ENCODE assay signal across 15 mouse cellular contexts in genomic region chr9:29698276-29698675, GRCm38 (mm10).
"Had no signal": no experiment of that assay in that cellular context is flagged by ENCODE, and none has a peak within 500 bp of the region (broad histone marks: within the 10 kb centered on the region; RNA-seq: fewer than 3 reads in every experiment).

No protein-coding gene starts in this region.

- H3K27me3 ChIP-seq: limb, embryonic 15.5 days; liver, embryonic 12.5 days; neural tube, embryonic 15.5 days had no signal

- H3K4me3 ChIP-seq: left cerebral cortex, adult 2 months; limb, embryonic 15.5 days; liver, embryonic 12.5 days; midbrain, embryonic 10.5 days; myocyte; neural tube, embryonic 15.5 days had no signal

- DNase-seq: kidney, postnatal 4 days; lung, embryonic 14.5 days; lung, postnatal 10 days; lung, postnatal 4 days; midbrain, embryonic 14.5 days; right cerebral cortex, adult 18-20 months; right cerebral cortex, postnatal 25 days; thymus, postnatal 4 days had no signal

- H3K4me1 ChIP-seq: limb, embryonic 15.5 days; liver, embryonic 12.5 days; neural tube, embryonic 15.5 days had no signal

- H3K27ac ChIP-seq: kidney, postnatal 0 days; left cerebral cortex, adult 2 months; limb, embryonic 15.5 days; liver, embryonic 12.5 days; midbrain, embryonic 10.5 days; neural tube, embryonic 15.5 days had no signal
